Mouse (Mus musculus) lung, embryonic 14.5 days (tissue): ENCODE measurements at regions not wholly inside any gene's neighbourhood (a gene's known extent, or its start where the extent isn't known, plus 50 kb on each side); places are given as distances from the start of the nearest gene placed in this dataset.

Source experiments
- ATAC-seq: fragments of 200-750 bp; cut with Nextera tagmentation; 2 replicates; pipeline ENCODE4 v1.8.0; 2017; ENCODE audit warnings: mild to moderate bottlenecking, moderate TSS enrichment, moderate library complexity; ENCODE audit not compliant: insufficient read depth
- DNase-seq: peaks from one replicate; pipeline ENCODE4 v3.0.0-alpha.2; 2015
- H3K27ac ChIP-seq: fragments of 300-500 bp; sonication (generic); 2 replicates; pipeline ENCODE4 v1.5.1; 2014; ENCODE audit warnings: low read depth, mild to moderate bottlenecking, moderate library complexity
- H3K27me3 ChIP-seq: fragments of 300-500 bp; sonication (generic); 2 replicates; pipeline ENCODE4 v1.6.1; 2014; ENCODE audit warnings: low read length, control low read depth; ENCODE audit not compliant: insufficient read depth
- H3K36me3 ChIP-seq: fragments of 300-500 bp; sonication (generic); 2 replicates; pipeline ENCODE4 v1.6.1; 2014; ENCODE audit warnings: control low read depth; ENCODE audit not compliant: insufficient read depth
- H3K4me1 ChIP-seq: fragments of 300-500 bp; sonication (generic); 2 replicates; pipeline ENCODE4 v1.6.1; 2014; ENCODE audit warnings: antibody characterized with exemption, control low read depth; ENCODE audit not compliant: insufficient read depth
- H3K4me2 ChIP-seq: fragments of 300-500 bp; sonication (generic); 2 replicates; pipeline ENCODE4 v1.6.1; 2014; ENCODE audit warnings: mild to moderate bottlenecking
- H3K4me3 ChIP-seq: fragments of 300-500 bp; sonication (generic); 2 replicates; pipeline ENCODE4 v1.5.1; 2014; ENCODE audit warnings: low read depth, low read length
- H3K9ac ChIP-seq: fragments of 300-500 bp; sonication (generic); 2 replicates; pipeline ENCODE4 v1.6.1; 2014
- H3K9me3 ChIP-seq: fragments of 300-500 bp; sonication (generic); 2 replicates; pipeline ENCODE4 v1.6.1; 2016; ENCODE audit warnings: low read depth, low read length, control low read depth
- CTCF ChIP-seq: IDR thresholded peaks from 2 replicates; pipeline ENCODE4 v1.5.1; 2016; ENCODE audit warnings: antibody characterized with exemption, low read depth
- WGBS: fragments of 180-500 bp; shearing (Covaris S2); extraction: QIAGEN DNeasy Blood & Tissue Kit; methylation state at CpG from one replicate; pipeline ENCODE4 v1.1.7; 2014; 5-methylcytosine and 5-hydroxymethylcytosine counted together

DNA sequence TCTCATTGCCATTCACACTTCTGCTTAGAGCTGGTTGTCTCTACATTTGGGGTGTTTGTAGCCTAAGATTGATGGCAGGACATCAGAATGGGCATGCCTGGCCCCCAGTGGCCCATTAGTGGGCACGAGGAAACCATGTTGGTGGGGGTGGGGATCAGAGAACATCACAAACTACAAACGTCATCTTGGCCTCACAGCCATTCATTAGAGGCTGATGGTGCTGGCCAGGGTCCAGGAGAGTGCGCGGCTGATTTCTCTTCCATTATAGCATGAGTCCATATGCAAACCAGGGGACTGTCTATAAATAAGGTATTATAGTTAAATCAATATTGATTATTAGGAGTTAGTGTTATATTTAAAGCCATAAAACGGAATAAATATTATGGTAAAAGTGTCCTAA lies 67.9 kb downstream of the 3100002H09Rik start:
- Histone ChIP-seq H3K27me3 (no peaks in the 10 kb centered on the region), H3K9ac (no peak overlapping the region), H3K36me3 (no peaks in the 10 kb centered on the region), H3K4me1 (no peaks in the 10 kb centered on the region), H3K4me3 (no peak overlapping the region), H3K4me2 (no peak overlapping the region), H3K9me3 (no peaks in the 10 kb centered on the region), H3K27ac (no peak overlapping the region)
- TF ChIP-seq CTCF, result no peak
- ATAC-seq, result no peak
- 55% methylated on average over 5 of the region's 5 CpGs for WGBS
- peak; percentile 11 for DNase-seq

DNA sequence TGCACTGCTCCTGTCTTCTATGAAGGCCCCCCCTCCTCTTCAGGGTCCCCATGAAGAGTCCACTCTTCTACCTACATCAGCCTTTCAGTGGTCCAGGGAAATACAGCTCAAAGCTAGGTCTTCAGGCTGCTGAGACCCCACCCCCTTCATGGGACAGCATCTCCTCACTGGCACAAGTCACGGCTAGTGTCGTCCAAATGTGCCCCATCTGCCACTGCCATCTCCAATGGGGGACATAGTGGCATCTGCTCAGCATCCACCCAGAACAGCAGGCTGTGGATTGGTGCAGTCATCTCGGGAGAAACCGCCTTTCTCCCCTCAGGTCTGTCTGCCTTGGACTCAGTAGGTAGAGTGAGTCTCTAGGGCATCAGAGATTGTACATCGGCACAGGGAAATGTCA lies 72.1 kb downstream of the 3100002H09Rik start:
- Histone ChIP-seq H3K4me2 (no peak overlapping the region), H3K27me3 (no peaks in the 10 kb centered on the region), H3K9me3 (no peaks in the 10 kb centered on the region), H3K4me1 (no peaks in the 10 kb centered on the region), H3K9ac (no peak overlapping the region), H3K4me3 (no peak overlapping the region), H3K27ac (no peak overlapping the region), H3K36me3 (no peaks in the 10 kb centered on the region)
- DNase-seq, result no peak
- ATAC-seq, result no peak
- TF ChIP-seq CTCF, result no peak
- 81% methylated on average over 5 of the region's 5 CpGs for WGBS

DNA sequence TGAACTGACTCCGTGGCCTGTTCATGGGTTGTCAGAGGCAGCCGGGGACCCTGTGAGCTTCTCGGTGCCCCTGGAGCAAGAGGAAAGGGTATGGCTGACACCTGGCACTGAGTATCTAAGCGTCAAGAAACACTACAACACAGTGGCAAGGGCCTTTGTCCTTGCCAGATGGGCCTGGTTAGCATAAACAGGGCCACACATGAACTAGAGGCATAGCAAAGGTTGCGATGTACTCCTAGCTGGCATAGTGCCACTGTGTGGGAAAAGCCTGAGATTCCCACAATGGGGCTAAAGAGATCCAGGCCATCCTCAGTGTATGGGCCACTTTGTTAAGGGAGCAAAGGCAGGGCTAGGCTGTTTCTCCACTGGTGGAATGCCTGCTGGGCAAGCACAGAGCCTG lies 72.9 kb downstream of the 3100002H09Rik start:
- H3K9ac ChIP-seq, result no peak overlapping the region
- WGBS, result 69% methylated on average over 5 of the region's 5 CpGs
- H3K4me3 ChIP-seq, result no peak overlapping the region
- H3K27me3 ChIP-seq, result no peaks in the 10 kb centered on the region
- H3K4me2 ChIP-seq, result no peak overlapping the region
- ATAC-seq, result no peak
- no peak for DNase-seq
- TF ChIP-seq CTCF, result no peak
- no peaks in the 10 kb centered on the region for H3K9me3 ChIP-seq
- H3K27ac ChIP-seq, result no peak overlapping the region
- H3K36me3 ChIP-seq, result no peaks in the 10 kb centered on the region
- no peaks in the 10 kb centered on the region for H3K4me1 ChIP-seq

DNA sequence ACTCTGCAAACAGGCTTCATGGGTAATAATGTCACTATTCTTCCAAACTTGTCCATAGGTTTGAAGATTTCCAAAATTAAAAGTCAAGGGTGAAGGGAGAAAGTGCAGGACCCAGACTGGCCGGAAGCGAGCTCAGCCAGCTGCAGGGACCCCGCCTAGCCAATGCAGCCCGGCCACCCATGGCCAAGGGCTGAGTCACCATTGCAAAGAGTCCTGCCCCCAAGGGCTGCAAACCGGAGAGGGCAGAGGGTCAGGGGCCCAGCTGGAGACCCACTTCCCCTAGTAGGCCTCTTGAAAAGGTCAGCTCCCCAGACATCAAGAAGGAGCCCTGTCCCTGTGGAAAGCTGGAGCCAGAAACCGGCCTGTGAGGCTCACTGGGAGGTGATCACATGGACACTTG lies 77.0 kb downstream of the 3100002H09Rik start:
- Histone ChIP-seq H3K9ac (no peak overlapping the region), H3K9me3 (no peaks in the 10 kb centered on the region), H3K4me3 (no peak overlapping the region), H3K27me3 (no peaks in the 10 kb centered on the region), H3K4me2 (no peak overlapping the region), H3K36me3 (no peaks in the 10 kb centered on the region), H3K4me1 (peaks cover 7% of the 10 kb centered on the region; the same call in 1 of the 2 replicates), H3K27ac (no peak overlapping the region)
- no peak for DNase-seq
- no peak for ATAC-seq
- WGBS, result 53% methylated on average over 6 of the region's 6 CpGs
- TF ChIP-seq CTCF, result no peak

DNA sequence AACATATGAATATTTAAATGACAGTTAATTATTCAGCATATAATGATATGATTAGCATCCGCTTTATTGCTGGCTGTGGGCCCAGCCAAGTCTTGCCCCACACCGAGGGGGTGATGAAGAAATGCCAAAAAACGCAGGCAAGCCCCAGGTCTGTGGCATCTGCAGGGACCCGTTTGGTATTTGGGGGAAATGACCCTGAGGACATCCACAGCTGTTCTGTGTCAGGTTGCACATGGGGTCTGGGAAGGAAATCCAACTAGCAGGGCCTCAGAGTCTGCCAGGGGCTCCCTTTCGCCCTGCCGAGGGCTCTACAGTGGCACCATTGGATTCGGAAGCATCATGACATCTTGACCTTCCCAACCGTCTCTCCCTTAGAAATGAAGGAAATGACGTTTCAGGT lies 80.0 kb downstream of the 3100002H09Rik start:
- TF ChIP-seq CTCF, result no peak
- Histone ChIP-seq H3K27me3 (no peaks in the 10 kb centered on the region), H3K9me3 (no peaks in the 10 kb centered on the region), H3K27ac (no peak overlapping the region), H3K9ac (no peak overlapping the region), H3K4me1 (peaks cover 7% of the 10 kb centered on the region; the same call in 1 of the 2 replicates), H3K4me3 (no peak overlapping the region), H3K36me3 (no peaks in the 10 kb centered on the region), H3K4me2 (no peak overlapping the region)
- 35% methylated on average over 9 of the region's 9 CpGs for WGBS
- DNase-seq (peak; percentile 69), ATAC-seq (no peak)

DNA sequence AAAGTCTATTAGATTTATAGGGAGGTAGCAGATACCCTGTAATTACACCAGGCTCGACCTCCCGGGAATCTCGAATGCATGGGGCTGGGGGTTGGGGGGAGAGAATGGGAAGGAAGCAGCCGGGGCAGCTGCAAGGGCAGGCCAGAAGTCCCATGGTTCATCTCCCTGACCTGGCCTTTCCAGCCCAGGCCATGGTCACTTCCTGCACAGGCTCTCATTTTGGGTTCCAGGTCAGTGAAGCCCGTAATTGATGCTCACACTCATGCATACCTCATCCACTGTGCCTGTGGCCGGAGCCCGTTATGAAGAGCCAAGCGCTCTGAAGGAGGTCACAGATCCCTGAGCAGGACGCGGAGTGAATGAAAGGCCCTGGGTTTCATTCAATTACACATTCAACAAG lies 83.8 kb downstream of the 3100002H09Rik start:
- WGBS, result 34% methylated on average over 10 of the region's 10 CpGs
- H3K36me3 ChIP-seq, result no peaks in the 10 kb centered on the region
- no peak overlapping the region for H3K4me2 ChIP-seq
- H3K27me3 ChIP-seq, result no peaks in the 10 kb centered on the region
- H3K9ac ChIP-seq, result no peak overlapping the region
- H3K27ac ChIP-seq, result no peak overlapping the region
- no peak for TF ChIP-seq CTCF
- H3K9me3 ChIP-seq, result no peaks in the 10 kb centered on the region
- H3K4me1 ChIP-seq, result peaks cover 11% of the 10 kb centered on the region; the same call in 1 of the 2 replicates
- ATAC-seq, result peak; percentile 13; the same call in 1 of the 2 replicates
- peak; percentile 19 for DNase-seq
- H3K4me3 ChIP-seq, result no peak overlapping the region

DNA sequence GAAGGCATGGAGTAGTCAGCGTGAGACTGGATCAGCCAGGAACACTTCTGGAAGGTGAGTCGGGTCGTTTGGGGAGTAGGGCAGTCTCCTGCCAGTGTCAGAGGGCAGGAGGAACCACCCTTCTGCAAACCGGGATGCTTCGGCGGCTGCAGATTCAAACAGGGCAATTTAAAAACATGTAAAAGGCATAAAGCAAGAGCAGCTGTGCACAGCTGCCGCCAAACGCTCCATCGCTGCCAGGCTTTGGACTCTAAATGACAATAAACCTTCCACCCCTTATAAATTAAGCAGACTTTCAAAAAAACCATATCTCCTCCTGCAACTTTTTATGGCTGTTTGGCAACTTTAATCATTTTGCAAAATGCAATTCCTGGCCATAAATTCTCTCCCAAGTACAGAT lies 84.2 kb downstream of the 3100002H09Rik start:
- Histone ChIP-seq H3K4me3 (no peak overlapping the region), H3K4me2 (no peak overlapping the region), H3K4me1 (peaks cover 11% of the 10 kb centered on the region; the same call in 1 of the 2 replicates), H3K27ac (no peak overlapping the region), H3K27me3 (no peaks in the 10 kb centered on the region), H3K36me3 (no peaks in the 10 kb centered on the region), H3K9ac (no peak overlapping the region), H3K9me3 (no peaks in the 10 kb centered on the region)
- DNase-seq (peak; percentile 86), ATAC-seq (peak; percentile 37; the same call in 1 of the 2 replicates)
- TF ChIP-seq CTCF, result no peak
- 21% methylated on average over 9 of the region's 9 CpGs for WGBS

DNA sequence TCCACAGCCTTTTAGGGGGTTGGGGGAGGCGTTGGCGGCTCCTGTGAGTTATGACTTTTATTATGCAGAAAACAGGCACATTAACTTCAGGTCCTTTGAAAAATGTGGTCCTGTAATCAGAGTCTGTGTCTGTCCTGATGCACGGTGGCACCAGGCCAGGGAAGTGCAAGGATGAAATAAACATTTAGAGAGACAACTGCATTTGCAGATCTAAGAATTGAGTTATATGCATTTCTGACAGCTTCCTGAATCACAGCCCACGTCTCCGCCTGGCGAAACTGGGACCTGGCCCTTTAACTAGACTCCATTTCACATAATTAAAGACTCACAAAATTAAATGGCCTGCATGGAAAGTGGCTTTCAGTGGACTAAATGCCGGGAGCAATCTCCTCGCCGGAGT lies 90.3 kb downstream of the 3100002H09Rik start:
- no peaks in the 10 kb centered on the region for H3K36me3 ChIP-seq
- ATAC-seq, result peak; percentile 61
- no peaks in the 10 kb centered on the region for H3K9me3 ChIP-seq
- no peak overlapping the region for H3K9ac ChIP-seq
- H3K4me2 ChIP-seq, result peak overlapping the region; percentile 29
- no peak overlapping the region for H3K27ac ChIP-seq
- TF ChIP-seq CTCF, result no peak
- 27% methylated on average over 9 of the region's 9 CpGs for WGBS
- H3K4me3 ChIP-seq, result no peak overlapping the region
- peak; percentile 87 for DNase-seq
- peaks cover 3% of the 10 kb centered on the region; the same call in 1 of the 2 replicates for H3K27me3 ChIP-seq
- H3K4me1 ChIP-seq, result peaks cover 7% of the 10 kb centered on the region; the same call in 1 of the 2 replicates
